Mouse (Mus musculus) heart, adult 2 months (tissue): Measurements from ENCODE around the gene Efcab9. TPM values are rescaled to one million over a fixed set of nuclear protein-coding genes. Genes with fewer than 3 reads are reported as not detected.
A peak's percentile ranks its signal among the peaks of the same experiment; 100 is the strongest.

Experiments
- DNase-seq, 2 experiments: peaks; one replicate each; pipeline ENCODE4 v3.0.0; 2021
- H3K27ac ChIP-seq: fragments of 200-600 bp; 2 replicates; pipeline ENCODE4 v1.8.1; 2022
- H3K27me3 ChIP-seq: fragments of 200-500 bp; 2 replicates; pipeline ENCODE4 v1.6.1; 2012; ENCODE audit warnings: mild to moderate bottlenecking, low read length, inconsistent platforms, mixed read lengths; ENCODE audit not compliant: control insufficient read depth, insufficient read depth
- H3K36me3 ChIP-seq: fragments of 200-500 bp; 2 replicates; pipeline ENCODE4 v1.6.1; 2012; ENCODE audit warnings: low read length, inconsistent platforms; ENCODE audit not compliant: control insufficient read depth, insufficient read depth
- H3K4me1 ChIP-seq: fragments of 200-500 bp; 2 replicates; pipeline ENCODE4 v1.6.1; 2011; ENCODE audit warnings: low read length; ENCODE audit not compliant: control insufficient read depth, insufficient read depth
- H3K4me3 ChIP-seq: fragments of 200-600 bp; 2 replicates; pipeline ENCODE4 v1.8.1; 2022
- H3K79me2 ChIP-seq: fragments of 200-500 bp; replicated peaks from 2 replicates; pipeline ENCODE4 v1.6.1; 2012; ENCODE audit warnings: mild to moderate bottlenecking, inconsistent platforms, low read length, moderate library complexity, mixed read lengths; ENCODE audit not compliant: control insufficient read depth, insufficient read depth
- H3K9ac ChIP-seq: fragments of 200-500 bp; 2 replicates; pipeline ENCODE4 v1.6.1; 2012; ENCODE audit warnings: low read depth, mild to moderate bottlenecking, control low read depth, inconsistent platforms, low read length, mixed read lengths
- CTCF ChIP-seq: fragments of 200-600 bp; IDR thresholded peaks from 2 replicates; pipeline ENCODE4 v1.8.1; 2022; ENCODE audit warnings: antibody characterized with exemption, mild to moderate bottlenecking, moderate library complexity
- EP300 ChIP-seq: fragments of 200-500 bp; IDR thresholded peaks from 2 replicates; pipeline ENCODE4 v1.6.1; 2011; ENCODE audit warnings: low read depth, low read length, control low read depth; ENCODE audit not compliant: insufficient read depth
- POLR2A ChIP-seq: fragments of 200-500 bp; IDR thresholded peaks from 2 replicates; pipeline ENCODE4 v1.6.1; 2011; ENCODE audit warnings: mild to moderate bottlenecking, low read depth, low read length, control low read depth; ENCODE audit not compliant: insufficient read depth
- WGBS: fragments of 180-500 bp; shearing (Covaris S2); methylation state at CpG from one replicate; pipeline ENCODE4 v1.1.7; 2018; 5-methylcytosine and 5-hydroxymethylcytosine counted together
- intact Hi-C: fragments of 180-260 bp; cut with DNase I; formaldehyde crosslinking; loops from one replicate; pipeline ENCODE4 v1.15.1; 2025
- polyA plus RNA-seq: library from polyadenylated mRNA; depleted of rRNA; stranded (reverse); fragments of >200 nt; gene quantifications from 2 replicates; pipeline ENCODE4 v1.2.3, GENCODE M21; 2012
- total RNA-seq, 2 experiments: library from RNA; stranded (reverse); gene quantifications; 2 replicates each; pipeline ENCODE4 v1.2.3; 2021

The Efcab9 gene
- total and polyA plus RNA-seq, 3 experiments: not detected

GRCm38 (mm10) chr11:32565088-32565487 lies 33.2 kb upstream of the Efcab9 start:
- no peak overlapping the region for H3K4me3 ChIP-seq
- H3K36me3 ChIP-seq: no peaks in the 10 kb centered on the region
- H3K9ac ChIP-seq: no peak overlapping the region
- TF ChIP-seq EP300 (0 out of 2 replicates have a peak, but pooled peaks have one; percentile 11), CTCF (no peak), POLR2A (no peak)
- no peaks in the 10 kb centered on the region for H3K79me2 ChIP-seq
- H3K27me3 ChIP-seq: no peaks in the 10 kb centered on the region
- intact Hi-C loops: no loop called here
- peaks cover 37% of the 10 kb centered on the region for H3K4me1 ChIP-seq
- 36% methylated on average over 8 of the region's 8 CpGs for WGBS
- DNase-seq: peak in 1 of 2 experiments; percentile 71
- H3K27ac ChIP-seq: peak overlapping the region; percentile 10

- intact Hi-C loops: no loop called here
- TF ChIP-seq POLR2A: no peak
- no peak for TF ChIP-seq CTCF
- TF ChIP-seq EP300: no peak
- no peaks in the 10 kb centered on the region for H3K27me3 ChIP-seq
- H3K9ac ChIP-seq: no peak overlapping the region
- 36% methylated on average over 4 of the region's 4 CpGs for WGBS
- H3K36me3 ChIP-seq: no peaks in the 10 kb centered on the region
- peak overlapping the region; percentile 10 for H3K27ac ChIP-seq
- H3K4me1 ChIP-seq: peaks cover 37% of the 10 kb centered on the region
- no peaks in the 10 kb centered on the region for H3K79me2 ChIP-seq
- no peak for DNase-seq
- no peak overlapping the region for H3K4me3 ChIP-seq
Measured at GRCm38 (mm10) chr11:32564629-32565028, 32.7 kb upstream of the Efcab9 start.

GRCm38 (mm10) chr11:32563660-32564059 lies 31.8 kb upstream of the Efcab9 start:
- intact Hi-C loops: loop anchor here (2.0 kb wide), 1 partner anchor 25 kb away; no protein-coding TSS in a partner anchor
- no peaks in the 10 kb centered on the region for H3K27me3 ChIP-seq
- DNase-seq: no peak
- H3K4me1 ChIP-seq: peaks cover 38% of the 10 kb centered on the region
- no peaks in the 10 kb centered on the region for H3K36me3 ChIP-seq
- TF ChIP-seq EP300 (no peak), CTCF (no peak), POLR2A (no peak)
- 60% methylated on average over 3 of the region's 3 CpGs for WGBS
- no peak overlapping the region for H3K9ac ChIP-seq
- H3K4me3 ChIP-seq: no peak overlapping the region
- H3K27ac ChIP-seq: peak overlapping the region; percentile 10
- no peaks in the 10 kb centered on the region for H3K79me2 ChIP-seq

- DNase-seq: no peak
- Histone ChIP-seq H3K4me1 (peaks cover 38% of the 10 kb centered on the region), H3K79me2 (no peaks in the 10 kb centered on the region), H3K27me3 (no peaks in the 10 kb centered on the region), H3K27ac (peak overlapping the region; percentile 69), H3K36me3 (no peaks in the 10 kb centered on the region), H3K4me3 (no peak overlapping the region), H3K9ac (no peak overlapping the region)
- 54% methylated on average over 5 of the region's 5 CpGs for WGBS
- TF ChIP-seq CTCF: no peak
- intact Hi-C loops: loop anchor here (2.0 kb wide), 1 partner anchor 24 kb away; no protein-coding TSS in a partner anchor
Measured at GRCm38 (mm10) chr11:32562706-32563105, 30.8 kb upstream of the Efcab9 start.

- intact Hi-C loops: loop anchor here (2.0 kb wide), 1 partner anchor 23 kb away; no protein-coding TSS in a partner anchor
- 41% methylated on average over 10 of the region's 10 CpGs for WGBS
- peak in 1 of 2 experiments; percentile 43 for DNase-seq
- no peak overlapping the region for H3K4me3 ChIP-seq
- no peak overlapping the region; the same call in 1 of the 2 replicates for H3K9ac ChIP-seq
- H3K27me3 ChIP-seq: no peaks in the 10 kb centered on the region
- H3K27ac ChIP-seq: peak overlapping the region; percentile 69
- no peaks in the 10 kb centered on the region for H3K36me3 ChIP-seq
- peaks cover 35% of the 10 kb centered on the region for H3K4me1 ChIP-seq
- H3K79me2 ChIP-seq: no peaks in the 10 kb centered on the region
- TF ChIP-seq CTCF: peak; percentile 34
- TF ChIP-seq POLR2A: no peak
- TF ChIP-seq EP300: 0 out of 2 replicates have a peak, but pooled peaks have one; percentile 22
Measured at GRCm38 (mm10) chr11:32561465-32562355, 29.8 kb upstream of the Efcab9 start.

GRCm38 (mm10) chr11:32560015-32560770 lies 28.3 kb upstream of the Efcab9 start:
- no peak overlapping the region for H3K27ac ChIP-seq
- no peaks in the 10 kb centered on the region for H3K36me3 ChIP-seq
- peaks cover 33% of the 10 kb centered on the region for H3K4me1 ChIP-seq
- DNase-seq: no peak
- H3K9ac ChIP-seq: no peak overlapping the region
- TF ChIP-seq POLR2A: no peak
- WGBS: 83% methylated on average over 12 of the region's 12 CpGs
- no peaks in the 10 kb centered on the region for H3K27me3 ChIP-seq
- no peak overlapping the region for H3K4me3 ChIP-seq
- intact Hi-C loops: no loop called here
- H3K79me2 ChIP-seq: no peaks in the 10 kb centered on the region
